Mouse (Mus musculus) myocyte (in vitro differentiated cells): ENCODE measurements at regions not wholly inside any gene's neighbourhood (a gene's known extent, or its start where the extent isn't known, plus 50 kb on each side); places are given as distances from the start of the nearest gene placed in this dataset.

Source experiments
- H3K27me3 ChIP-seq: one replicate; pipeline ENCODE4 v1.6.1; 2011; ENCODE audit not compliant: control insufficient read depth, insufficient read depth, insufficient read length
- H3K36me3 ChIP-seq: one replicate; pipeline ENCODE4 v1.6.1; 2011; ENCODE audit not compliant: control insufficient read depth, insufficient read depth
- H3K4me2 ChIP-seq: one replicate; pipeline ENCODE4 v1.6.1; 2011; ENCODE audit warnings: low read depth, control low read depth
- H3K4me3 ChIP-seq: one replicate; pipeline ENCODE4 v1.5.1; 2011; ENCODE audit warnings: mild to moderate bottlenecking, control low read depth, moderate library complexity
- H3K79me2 ChIP-seq: one replicate; pipeline ENCODE4 v1.6.1; 2011; ENCODE audit not compliant: control insufficient read depth, insufficient read depth
- H3ac ChIP-seq: one replicate; pipeline ENCODE4 v1.6.1; 2011; ENCODE audit not compliant: control insufficient read depth, insufficient read length
- CEBPB ChIP-seq: IDR thresholded peaks from 2 replicates; pipeline ENCODE4 v1.6.1; 2011; ENCODE audit warnings: mild to moderate bottlenecking, moderate library complexity; ENCODE audit not compliant: poor library complexity, insufficient read depth, severe bottlenecking
- E2F4 ChIP-seq: IDR thresholded peaks from one replicate; pipeline ENCODE4 v1.6.1; 2011; ENCODE audit warnings: mild to moderate bottlenecking, control low read depth, moderate library complexity; ENCODE audit not compliant: insufficient read depth
- MAX ChIP-seq: IDR thresholded peaks from one replicate; pipeline ENCODE4 v1.6.1; 2011; ENCODE audit warnings: low read depth, mild to moderate bottlenecking, control low read depth
- MYOD1 ChIP-seq, 3 experiments: IDR thresholded peaks; one replicate each; pipeline ENCODE4 v1.6.1; 2011; ENCODE audit warnings: control low read depth in 2 of 3, low read depth in 2 of 3, mild to moderate bottlenecking in 2 of 3, moderate library complexity in 1 of 3; ENCODE audit not compliant: insufficient read length in 2 of 3, control insufficient read depth in 1 of 3
- MYOG ChIP-seq, 3 experiments: IDR thresholded peaks; one replicate each; pipeline ENCODE4 v1.6.1; 2011; ENCODE audit warnings: control low read depth in 2 of 3, low read depth in 2 of 3, mild to moderate bottlenecking in 2 of 3; ENCODE audit not compliant: insufficient read length in 2 of 3, control insufficient read depth in 1 of 3, insufficient read depth in 1 of 3
- POLR2A ChIP-seq: IDR thresholded peaks from one replicate; pipeline ENCODE4 v1.6.1; 2011; ENCODE audit warnings: low read depth, mild to moderate bottlenecking, control low read depth, moderate library complexity; ENCODE audit not compliant: insufficient read length
- POLR2AphosphoS2 ChIP-seq: IDR thresholded peaks from one replicate; pipeline ENCODE4 v1.6.1; 2011; ENCODE audit warnings: low read depth, control low read depth; ENCODE audit not compliant: insufficient read length
- REST ChIP-seq: IDR thresholded peaks from one replicate; pipeline ENCODE4 v1.6.1; 2011; ENCODE audit warnings: mild to moderate bottlenecking, control low read depth, moderate library complexity; ENCODE audit not compliant: insufficient read depth, insufficient read length
- SRF ChIP-seq: IDR thresholded peaks from one replicate; pipeline ENCODE4 v1.6.1; 2011; ENCODE audit warnings: low read depth; ENCODE audit not compliant: control insufficient read depth, insufficient read length
- TCF12 ChIP-seq: IDR thresholded peaks from one replicate; pipeline ENCODE4 v1.6.1; 2011; ENCODE audit warnings: mild to moderate bottlenecking, control low read depth; ENCODE audit not compliant: poor library complexity, insufficient read depth, severe bottlenecking
- TCF3 ChIP-seq: IDR thresholded peaks from one replicate; pipeline ENCODE4 v1.6.1; 2011; ENCODE audit warnings: low read depth, control low read depth; ENCODE audit not compliant: insufficient read length
- USF1 ChIP-seq: IDR thresholded peaks from one replicate; pipeline ENCODE4 v1.6.1; 2011; ENCODE audit warnings: low read depth, mild to moderate bottlenecking, control low read depth, moderate library complexity

GRCm38 (mm10) chr12:21476516-21476915, 59.1 kb upstream of the Ywhaq start:
- Histone ChIP-seq H3ac (no peak overlapping the region), H3K79me2 (no peaks in the 10 kb centered on the region), H3K4me3 (no peak overlapping the region), H3K27me3 (no peaks in the 10 kb centered on the region), H3K36me3 (no peaks in the 10 kb centered on the region), H3K4me2 (no peak overlapping the region)
- TF ChIP-seq CEBPB (no peak), TCF3 (no peak), MYOG (IDR thresholded peaks at IDR 0.05; ENCODE audit: control insufficient read depth in 1 of 3, insufficient read depth in 1 of 3, insufficient read length in 2 of 3, low read depth in 2 of 3) (no peak), E2F4 (no peak), MAX (no peak), REST (no peak), MYOD1 (IDR thresholded peaks at IDR 0.05; ENCODE audit: control insufficient read depth in 1 of 3, insufficient read length in 2 of 3, low read depth in 2 of 3) (no peak), POLR2A (no peak), USF1 (no peak), POLR2AphosphoS2 (no peak), TCF12 (no peak), SRF (no peak)

DNA sequence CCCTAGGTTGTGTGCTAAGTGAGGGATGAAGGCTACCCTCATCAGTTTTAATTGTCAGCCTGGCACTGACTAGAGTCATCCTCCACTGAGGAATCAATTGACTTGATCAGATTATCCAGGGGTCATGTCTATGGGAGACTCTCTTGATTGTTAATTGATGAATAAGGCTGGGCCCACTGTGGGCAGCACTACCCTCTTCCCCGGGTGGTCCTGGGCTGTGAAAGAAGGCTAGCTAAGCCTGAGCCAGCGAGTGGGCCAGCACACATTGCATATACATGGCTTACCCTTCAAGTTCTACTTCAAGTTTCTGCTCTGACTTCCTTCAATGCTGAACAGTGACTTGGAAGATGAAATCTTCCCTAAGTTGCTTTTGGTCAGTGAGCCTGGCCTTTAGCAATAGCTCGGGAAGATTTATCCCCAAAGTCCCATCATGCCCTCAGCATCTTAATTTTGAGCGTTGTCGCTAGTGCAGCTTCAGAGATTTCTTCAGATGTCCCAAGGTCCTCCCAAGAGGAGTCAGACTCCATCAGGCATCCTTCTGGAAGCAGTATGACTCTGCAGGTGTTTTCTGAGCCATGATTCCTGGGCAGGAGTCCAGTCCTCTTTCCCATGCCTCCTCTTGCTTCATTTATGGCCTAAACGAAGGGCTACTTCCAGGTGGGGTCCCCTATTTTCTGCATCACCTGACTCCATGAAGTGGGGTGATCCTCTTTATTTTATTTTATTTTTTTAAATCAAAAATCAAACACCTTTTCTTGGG, 55.7 kb upstream of the Ywhaq start:
- no peak overlapping the region for H3ac ChIP-seq
- no peak overlapping the region for H3K4me3 ChIP-seq
- H3K79me2 ChIP-seq, result no peaks in the 10 kb centered on the region
- no peaks in the 10 kb centered on the region for H3K36me3 ChIP-seq
- TF ChIP-seq POLR2AphosphoS2, result no peak
- TF ChIP-seq MAX, result no peak
- TF ChIP-seq E2F4, result no peak
- no peak for TF ChIP-seq MYOD1 (IDR thresholded peaks at IDR 0.05; ENCODE audit: control insufficient read depth in 1 of 3, insufficient read length in 2 of 3, low read depth in 2 of 3)
- no peak for TF ChIP-seq MYOG (IDR thresholded peaks at IDR 0.05; ENCODE audit: control insufficient read depth in 1 of 3, insufficient read depth in 1 of 3, insufficient read length in 2 of 3, low read depth in 2 of 3)
- TF ChIP-seq TCF12, result no peak
- TF ChIP-seq CEBPB, result no peak
- TF ChIP-seq TCF3, result no peak
- no peak for TF ChIP-seq POLR2A
- TF ChIP-seq SRF, result no peak
- no peak for TF ChIP-seq REST
- no peaks in the 10 kb centered on the region for H3K27me3 ChIP-seq
- no peak overlapping the region for H3K4me2 ChIP-seq

- H3K4me3 ChIP-seq, result no peak overlapping the region
- H3K36me3 ChIP-seq, result no peaks in the 10 kb centered on the region
- H3K79me2 ChIP-seq, result no peaks in the 10 kb centered on the region
- H3K27me3 ChIP-seq, result no peaks in the 10 kb centered on the region
- no peak overlapping the region for H3K4me2 ChIP-seq
- TF ChIP-seq SRF, result peak; percentile 90
- TF ChIP-seq CEBPB, result no peak
- H3ac ChIP-seq, result no peak overlapping the region
Measured at GRCm38 (mm10) chr12:21472487-21472886, 55.0 kb upstream of the Ywhaq start.

GRCm38 (mm10) chr12:21471986-21472385, 54.5 kb upstream of the Ywhaq start:
- TF ChIP-seq MYOG (IDR thresholded peaks at IDR 0.05; ENCODE audit: control insufficient read depth in 1 of 3, insufficient read depth in 1 of 3, insufficient read length in 2 of 3, low read depth in 2 of 3) (no peak), TCF3 (no peak), POLR2AphosphoS2 (no peak), REST (no peak), SRF (no peak), USF1 (no peak), MAX (no peak), E2F4 (no peak), MYOD1 (IDR thresholded peaks at IDR 0.05; ENCODE audit: control insufficient read depth in 1 of 3, insufficient read length in 2 of 3, low read depth in 2 of 3) (no peak), CEBPB (no peak), POLR2A (no peak), TCF12 (no peak)
- Histone ChIP-seq H3K4me3 (no peak overlapping the region), H3ac (no peak overlapping the region), H3K36me3 (no peaks in the 10 kb centered on the region), H3K4me2 (peak overlapping the region; percentile 42), H3K27me3 (no peaks in the 10 kb centered on the region), H3K79me2 (no peaks in the 10 kb centered on the region)
